Mouse (Mus musculus): ENCODE results near the gene Gm813. TPM values are rescaled to one million over a fixed set of nuclear protein-coding genes. Genes with fewer than 3 reads are reported as not detected.

The Gm813 gene
- polyA plus RNA-seq, 1 experiment = not detected

DNA sequence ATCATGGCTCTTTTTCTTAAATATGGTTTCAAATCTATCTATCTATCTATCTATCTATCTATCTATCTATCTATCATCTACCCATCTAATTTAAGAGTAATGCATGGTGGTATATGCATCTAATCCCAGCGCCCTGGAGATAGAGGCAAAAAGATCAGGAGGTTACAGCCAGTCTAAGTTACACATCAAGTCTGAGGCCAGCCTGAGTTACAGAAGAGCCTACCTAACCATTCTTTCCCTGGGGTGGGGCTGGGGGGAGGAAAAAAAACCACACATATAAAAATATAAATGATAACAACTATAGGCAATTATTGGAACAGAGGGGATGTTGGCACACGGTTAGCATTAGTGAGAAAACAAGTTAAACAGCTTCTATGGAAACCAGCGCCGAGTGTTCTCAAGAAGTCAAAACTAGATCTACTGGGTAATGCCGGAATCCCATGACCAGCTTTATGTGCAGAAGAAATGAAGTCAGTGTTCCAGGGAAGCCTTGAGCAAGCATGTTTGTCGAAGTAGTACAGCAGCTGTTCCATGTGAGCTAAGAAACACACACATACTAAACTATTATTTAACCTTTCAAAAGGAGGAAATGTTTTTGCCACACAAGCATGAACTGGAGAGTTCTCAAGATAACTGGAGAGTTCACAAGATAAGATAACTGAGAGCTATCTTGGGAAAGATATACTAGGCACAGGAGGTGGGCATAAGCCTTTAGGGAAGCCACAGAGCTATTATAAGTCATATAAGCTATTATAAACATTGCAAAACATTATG, 42.6 kb downstream of the Gm813 start:
- H3K27me3 ChIP-seq (ENCODE audit: control insufficient read depth) = no peaks in the 10 kb centered on the region
- TF ChIP-seq GATA1 (IDR thresholded peaks at IDR 0.05; ENCODE audit: low read length) (no peak), TAL1 (IDR thresholded peaks at IDR 0.05; ENCODE audit: low read length) (no peak)
- no peaks in the 10 kb centered on the region; the same call in 1 of the 2 replicates for H3K4me1 ChIP-seq (ENCODE audit: control insufficient read depth)
- no peaks in the 10 kb centered on the region for H3K9me3 ChIP-seq (ENCODE audit: control insufficient read depth, low read length)
- no peaks in the 10 kb centered on the region for H3K36me3 ChIP-seq (ENCODE audit: control insufficient read depth)
- no peak overlapping the region for H3K4me3 ChIP-seq (replicated peaks)

DNA sequence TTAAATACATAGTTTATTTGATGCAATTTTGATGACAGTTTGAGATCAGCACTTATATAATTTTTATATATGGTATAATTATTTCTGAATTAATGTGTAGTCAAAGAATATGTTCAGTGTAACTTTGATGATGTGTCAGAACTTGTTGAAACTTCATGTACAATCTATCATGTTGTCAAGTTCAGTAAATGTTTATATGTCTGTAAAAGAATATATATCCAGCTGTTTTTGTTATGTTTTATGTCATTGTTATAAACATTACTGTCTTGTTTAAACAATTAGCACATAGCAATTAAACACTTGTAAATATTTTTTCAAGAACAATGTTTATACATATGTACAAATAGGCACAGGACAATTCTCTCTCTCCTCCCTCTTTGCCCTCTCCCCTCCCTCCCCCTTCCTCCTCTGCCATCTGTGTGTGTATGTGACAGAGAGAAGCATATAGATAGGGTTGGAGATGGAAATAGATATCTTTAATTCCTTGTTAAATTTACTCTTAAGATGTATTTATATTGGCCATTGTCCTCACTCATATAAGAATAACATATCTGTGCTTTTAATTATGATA, 46.0 kb downstream of the Gm813 start:
- Histone ChIP-seq H3K9me3 (ENCODE audit: control insufficient read depth, low read length) (no peaks in the 10 kb centered on the region), H3K27me3 (ENCODE audit: control insufficient read depth) (no peaks in the 10 kb centered on the region), H3K4me1 (ENCODE audit: control insufficient read depth) (no peaks in the 10 kb centered on the region; the same call in 1 of the 2 replicates), H3K4me3 (replicated peaks) (no peak overlapping the region), H3K36me3 (ENCODE audit: control insufficient read depth) (no peaks in the 10 kb centered on the region)
- TF ChIP-seq GATA1 (IDR thresholded peaks at IDR 0.05; ENCODE audit: low read length) = no peak

Other genes with a start within 250 kb of the Gm813 start
- gene Dcbld2, start 208.5 kb downstream of the Gm813 start, polyA plus RNA-seq (2012) = 0.14 and 0.24 TPM in 2 replicates
- gene St3gal6, start 92.7 kb downstream of the Gm813 start, polyA plus RNA-seq (2012) = 10.4 and 11.5 TPM in 2 replicates
- 0.04 TPM in 1 of 2 replicates, not detected in the other for gene E330017A01Rik, start 21.8 kb upstream of the Gm813 start, polyA plus RNA-seq (2012)
- 45.0 and 55.5 TPM in 2 replicates for gene Cpox, start 53.3 kb upstream of the Gm813 start, polyA plus RNA-seq (2012)
- gene Gpr15, start 102.1 kb upstream of the Gm813 start, polyA plus RNA-seq (2012) = not detected in 2 replicates
- gene Cldnd1, start 110.9 kb upstream of the Gm813 start, polyA plus RNA-seq (2012) = 0.21 and 0.29 TPM in 2 replicates
- 0.04 TPM in 1 of 2 replicates, not detected in the other for gene Olfr172, start 146.2 kb upstream of the Gm813 start, polyA plus RNA-seq (2012)
- not detected in 2 replicates for gene Olfr173, start 183.3 kb upstream of the Gm813 start, polyA plus RNA-seq (2012)
- not detected in 2 replicates for gene Olfr175-ps1, start 209.8 kb upstream of the Gm813 start, polyA plus RNA-seq (2012)

Measured in erythroblast, embryonic 14.5 days (primary cell).